Mouse (Mus musculus) olfactory bulb, adult 2 months (tissue): ENCODE results near the gene Mag.

Experiments
- CTCF ChIP-seq: fragments of 200-500 bp; IDR thresholded peaks from 2 replicates; pipeline ENCODE4 v1.5.1; 2012; ENCODE audit warnings: low read depth, mild to moderate bottlenecking, low read length, moderate library complexity; ENCODE audit not compliant: insufficient read depth
- POLR2A ChIP-seq: fragments of 200-500 bp; IDR thresholded peaks from 2 replicates; pipeline ENCODE4 v1.6.1; 2012; ENCODE audit warnings: mild to moderate bottlenecking, low read depth, low read length, moderate library complexity; ENCODE audit not compliant: insufficient read depth

- TF ChIP-seq CTCF (no peak), POLR2A (no peak)
These were observed 43.6 kb upstream of the Mag start for GRCm38 (mm10) chr7:30958109-30958865.
